Mouse (Mus musculus) megakaryocyte, embryonic 14.5 days (primary cell): ENCODE measurements around the gene Nr2f1.

Experiments used
- FLI1 ChIP-seq: IDR thresholded peaks from 2 replicates; pipeline ENCODE4 v1.6.1; 2012; ENCODE audit warnings: low read length, inconsistent platforms, mixed read lengths
- GATA1 ChIP-seq: IDR thresholded peaks from 3 replicates; pipeline ENCODE4 v1.6.1; 2012; ENCODE audit warnings: mixed read lengths, low read length, inconsistent platforms, borderline replicate concordance

DNA sequence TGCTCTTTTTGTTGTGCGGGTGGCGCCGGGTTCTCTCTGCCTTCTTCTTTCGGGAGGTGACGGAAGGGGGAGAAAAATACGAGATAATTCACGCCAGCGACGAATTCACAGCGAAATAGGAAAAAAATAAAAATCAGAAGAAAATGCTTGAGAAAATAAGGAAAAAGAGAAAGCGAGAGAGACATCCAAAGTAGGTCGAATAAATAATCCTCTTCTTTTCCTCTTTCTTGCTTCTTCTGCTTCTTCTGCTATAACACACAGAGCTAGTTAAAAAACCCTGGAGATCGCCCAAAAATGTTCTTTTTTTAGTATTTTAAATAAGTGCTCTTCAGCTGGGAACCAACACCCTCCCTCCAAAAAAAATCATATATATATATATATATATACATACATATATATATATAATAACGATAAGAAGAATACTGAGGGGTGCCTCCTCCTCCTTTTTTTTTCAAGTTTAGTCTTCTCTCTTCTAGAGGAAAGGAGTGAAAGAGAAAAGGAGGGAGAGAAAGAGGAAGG lies at the start of gene Nr2f1:
- TF ChIP-seq GATA1 = no peak
- TF ChIP-seq FLI1 = no peak
